Mouse (Mus musculus) embryonic facial prominence, embryonic 12.5 days (tissue): ENCODE measurements around the gene Gm40460. TPM values are rescaled to one million over a fixed set of nuclear protein-coding genes. Genes with fewer than 3 reads are reported as not detected.
"Not testable (repeated sequence)": the region's sequence is repeated elsewhere in the genome, so short reads cannot be mapped to it uniquely, and the experiment has no call there.

ENCODE experiments used
- ATAC-seq: fragments of 200-750 bp; cut with Nextera tagmentation; 2 replicates; pipeline ENCODE4 v1.8.0; 2017; ENCODE audit not compliant: insufficient number of reproducible peaks, insufficient read depth, low FRiP score, low TSS enrichment
- H3K27ac ChIP-seq: fragments of 300-500 bp; sonication (generic); 2 replicates; pipeline ENCODE4 v1.5.1; 2016; ENCODE audit warnings: mild to moderate bottlenecking
- H3K27me3 ChIP-seq: fragments of 300-500 bp; sonication (generic); 2 replicates; pipeline ENCODE4 v1.6.1; 2016; ENCODE audit warnings: mild to moderate bottlenecking, moderate library complexity
- H3K36me3 ChIP-seq: fragments of 300-500 bp; sonication (generic); 2 replicates; pipeline ENCODE4 v1.6.1; 2016; ENCODE audit warnings: mild to moderate bottlenecking
- H3K4me1 ChIP-seq: fragments of 300-500 bp; sonication (generic); 2 replicates; pipeline ENCODE4 v1.6.1; 2016
- H3K4me2 ChIP-seq: fragments of 300-500 bp; sonication (generic); replicated peaks from 2 replicates; pipeline ENCODE4 v1.6.1; 2016; ENCODE audit warnings: mild to moderate bottlenecking, moderate library complexity
- H3K4me3 ChIP-seq: fragments of 300-500 bp; sonication (generic); 2 replicates; pipeline ENCODE4 v1.5.1; 2016; ENCODE audit warnings: mild to moderate bottlenecking
- H3K9ac ChIP-seq: fragments of 300-500 bp; sonication (generic); 2 replicates; pipeline ENCODE4 v1.6.1; 2016; ENCODE audit warnings: mild to moderate bottlenecking, moderate library complexity
- H3K9me3 ChIP-seq: fragments of 300-500 bp; sonication (generic); 2 replicates; pipeline ENCODE4 v1.6.1; 2016; ENCODE audit warnings: mild to moderate bottlenecking, moderate library complexity
- WGBS: fragments of 180-500 bp; shearing (Covaris S2); methylation state at CpG from one replicate; pipeline ENCODE4 v1.1.7; 2016; 5-methylcytosine and 5-hydroxymethylcytosine counted together
- polyA plus RNA-seq: library from polyadenylated mRNA; unstranded; fragments of >200 nt; fragmentation: Nextera tagmentation; extraction: Ambion mirVana; gene quantifications from 2 replicates; pipeline ENCODE4 v1.2.1, GENCODE M21; 2016

Gene Gm40460
- polyA plus RNA-seq, 1 experiment from 2014 or later: not detected

- Histone ChIP-seq H3K36me3 (no peaks in the 10 kb centered on the region), H3K4me2 (no peak overlapping the region), H3K4me1 (no peaks in the 10 kb centered on the region), H3K9ac (no peak overlapping the region), H3K27me3 (no peaks in the 10 kb centered on the region; the same call in 1 of the 2 replicates), H3K9me3 (no peaks in the 10 kb centered on the region), H3K4me3 (no peak overlapping the region), H3K27ac (no peak overlapping the region)
- ATAC-seq: no peak
- 0% methylated on average over 1 of the region's 1 CpGs for WGBS
Measured at GRCm38 (mm10) chr7:142249824-142250223, 8.9 kb upstream of the Gm40460 start.

DNA sequence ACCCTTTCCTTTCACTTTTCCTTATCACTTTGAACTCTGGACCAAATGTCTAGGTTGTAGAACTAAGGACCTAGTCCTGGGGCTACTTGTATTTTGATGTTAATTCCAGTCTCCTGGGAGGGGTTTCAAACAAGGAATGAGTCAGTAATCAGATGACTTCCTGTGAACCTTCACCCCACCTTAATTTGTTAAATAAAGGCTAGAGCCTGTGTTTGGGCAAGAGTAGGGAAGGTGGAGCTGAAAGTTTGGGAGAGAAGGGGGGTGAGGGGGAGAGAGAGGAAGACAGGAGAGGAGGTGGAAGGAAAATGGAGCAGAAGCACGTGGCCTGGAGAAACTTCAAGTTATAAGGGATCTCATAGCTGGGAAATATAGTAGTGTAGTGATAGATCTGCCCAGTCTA, 9.3 kb downstream of the Gm40460 start:
- Histone ChIP-seq H3K4me2 (no peak overlapping the region), H3K4me3 (no peak overlapping the region), H3K36me3 (no peaks in the 10 kb centered on the region), H3K9me3 (no peaks in the 10 kb centered on the region), H3K9ac (no peak overlapping the region), H3K27ac (no peak overlapping the region), H3K27me3 (no peaks in the 10 kb centered on the region), H3K4me1 (no peaks in the 10 kb centered on the region)
- 26% methylated on average over 1 of the region's 1 CpGs for WGBS
- ATAC-seq: no peak

DNA sequence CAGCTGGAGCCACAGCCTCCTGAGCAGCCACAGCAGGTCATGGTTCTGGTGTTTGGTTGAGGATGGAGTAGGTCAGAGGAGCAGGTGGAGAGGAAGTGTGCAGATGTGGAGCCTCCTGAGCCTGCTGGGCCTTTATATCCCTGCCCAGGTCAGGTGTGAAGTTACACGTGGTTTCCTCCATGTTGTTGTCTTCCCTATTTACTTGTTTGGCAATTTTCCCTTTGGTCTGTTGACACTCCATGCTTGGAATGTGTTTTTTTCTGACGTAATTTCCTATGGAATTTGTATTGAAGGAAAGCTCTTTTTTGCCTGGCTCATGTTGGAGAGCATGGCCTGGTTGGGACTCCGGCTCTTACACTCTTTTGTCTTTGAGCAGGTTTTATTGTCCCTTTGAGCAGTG, 11.0 kb downstream of the Gm40460 start, which contains the start of gene Krtap5-5:
Gene Krtap5-5 (minus strand): TSS at position 101 of the 400 bp plus-strand sequence.
- ATAC-seq, H3K4me3 ChIP-seq, H3K36me3 ChIP-seq, H3K4me1 ChIP-seq, H3K9ac ChIP-seq, H3K27me3 ChIP-seq, H3K9me3 ChIP-seq, H3K27ac ChIP-seq, H3K4me2 ChIP-seq: not testable (repeated sequence)
- 55% methylated on average over 3 of the region's 3 CpGs for WGBS

DNA sequence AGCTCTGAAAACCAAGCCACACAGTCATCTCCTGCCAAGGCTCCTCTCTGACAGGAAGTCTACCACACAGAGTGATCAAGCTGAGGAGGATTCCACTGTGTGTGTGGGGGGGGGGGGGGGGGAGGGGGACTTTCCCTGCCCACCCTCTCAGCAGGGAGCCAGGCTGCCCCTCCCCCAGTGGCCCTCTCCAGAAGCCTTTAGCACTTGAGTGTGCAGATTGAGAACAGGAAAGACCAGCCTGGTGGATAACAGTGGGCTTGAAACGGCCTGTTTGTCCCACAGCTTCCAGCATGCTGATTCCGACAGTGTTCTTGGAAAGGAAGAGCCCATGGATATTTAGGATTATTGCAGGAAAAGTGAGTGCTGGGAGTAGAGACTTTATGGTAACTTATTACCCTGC, 16.4 kb downstream of the Gm40460 start:
- Histone ChIP-seq H3K4me2 (no peak overlapping the region), H3K4me1 (peaks cover 5% of the 10 kb centered on the region; the same call in 1 of the 2 replicates), H3K4me3 (no peak overlapping the region), H3K27ac (no peak overlapping the region), H3K9me3 (no peaks in the 10 kb centered on the region), H3K27me3 (no peaks in the 10 kb centered on the region), H3K36me3 (no peaks in the 10 kb centered on the region), H3K9ac (no peak overlapping the region)
- WGBS: 26% methylated on average over 2 of the region's 2 CpGs
- ATAC-seq: no peak

DNA sequence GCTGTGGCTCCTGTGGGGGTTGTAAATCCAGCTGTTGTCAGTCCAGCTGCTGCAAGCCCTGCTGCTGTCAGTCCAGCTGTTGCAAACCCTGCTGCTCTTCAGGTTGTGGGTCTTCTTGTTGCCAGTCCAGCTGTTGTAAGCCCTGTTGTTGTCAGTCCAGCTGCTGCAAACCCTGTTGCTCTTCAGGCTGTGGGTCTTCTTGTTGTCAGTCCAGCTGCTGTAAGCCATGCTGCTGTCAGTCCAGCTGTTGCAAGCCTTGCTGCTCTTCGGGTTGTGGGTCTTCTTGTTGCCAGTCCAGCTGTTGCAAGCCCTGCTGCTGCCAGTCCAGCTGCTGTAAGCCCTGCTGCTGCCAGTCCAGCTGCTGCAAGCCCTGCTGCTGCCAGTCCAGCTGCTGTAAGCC, 28.7 kb downstream of the Gm40460 start:
- H3K9ac ChIP-seq, H3K9me3 ChIP-seq, H3K4me2 ChIP-seq, H3K27me3 ChIP-seq, H3K27ac ChIP-seq, ATAC-seq, H3K36me3 ChIP-seq, H3K4me3 ChIP-seq, H3K4me1 ChIP-seq: not testable (repeated sequence)
- WGBS: 56% methylated on average over 1 of the region's 1 CpGs

GRCm38 (mm10) chr7:142211559-142211958, 29.3 kb downstream of the Gm40460 start, which contains the start of gene Gm7579:
Gm7579 (plus strand) TSS chr7:142211859.
- H3K27ac ChIP-seq: no peak within 1 kb of the TSS
- H3K9me3 ChIP-seq: no peaks in the 10 kb centered on the region
- no peak within 1 kb of the TSS for H3K4me3 ChIP-seq
- no peaks in the 10 kb centered on the region for H3K4me1 ChIP-seq
- 78% methylated on average over 1 of the region's 1 CpGs for WGBS
- no peak within 1 kb of the TSS for H3K9ac ChIP-seq
- H3K27me3 ChIP-seq: no peaks in the 10 kb centered on the region
- H3K4me2 ChIP-seq: no peak within 1 kb of the TSS
- no peaks in the 10 kb centered on the region for H3K36me3 ChIP-seq
- ATAC-seq: no peak

DNA sequence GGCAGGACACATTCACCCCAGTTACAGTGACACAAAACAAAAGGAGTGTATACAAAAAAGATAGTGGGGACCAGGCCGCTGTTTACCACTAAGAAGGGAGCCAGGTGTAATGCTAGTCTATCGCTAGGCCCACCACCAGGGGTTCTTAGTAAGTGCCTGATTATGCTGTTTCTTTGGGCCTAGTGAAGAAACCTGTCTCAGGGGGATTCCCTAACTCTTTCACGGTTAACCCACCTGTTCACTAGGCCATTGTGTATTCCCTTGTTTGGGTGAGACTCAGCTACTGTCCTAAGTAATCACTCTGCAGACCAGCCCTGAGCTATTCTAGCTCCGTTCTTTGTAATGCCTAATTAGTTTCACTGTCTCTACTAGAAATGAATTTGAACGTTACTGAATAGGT, 34.0 kb downstream of the Gm40460 start:
- H3K27ac ChIP-seq, H3K27me3 ChIP-seq, H3K4me1 ChIP-seq, H3K9me3 ChIP-seq, H3K4me3 ChIP-seq, ATAC-seq, H3K4me2 ChIP-seq, H3K36me3 ChIP-seq, H3K9ac ChIP-seq: not testable (repeated sequence)
- 75% methylated on average over 5 of the region's 5 CpGs for WGBS

- Histone ChIP-seq H3K4me3 (no peak overlapping the region), H3K27me3 (peaks cover 4% of the 10 kb centered on the region; the same call in 1 of the 2 replicates), H3K4me2 (no peak overlapping the region), H3K36me3 (no peaks in the 10 kb centered on the region), H3K9me3 (no peaks in the 10 kb centered on the region), H3K4me1 (no peaks in the 10 kb centered on the region), H3K9ac (no peak overlapping the region), H3K27ac (no peak overlapping the region)
- no peak for ATAC-seq
Measured at GRCm38 (mm10) chr7:142205488-142205887, 35.4 kb downstream of the Gm40460 start.

DNA sequence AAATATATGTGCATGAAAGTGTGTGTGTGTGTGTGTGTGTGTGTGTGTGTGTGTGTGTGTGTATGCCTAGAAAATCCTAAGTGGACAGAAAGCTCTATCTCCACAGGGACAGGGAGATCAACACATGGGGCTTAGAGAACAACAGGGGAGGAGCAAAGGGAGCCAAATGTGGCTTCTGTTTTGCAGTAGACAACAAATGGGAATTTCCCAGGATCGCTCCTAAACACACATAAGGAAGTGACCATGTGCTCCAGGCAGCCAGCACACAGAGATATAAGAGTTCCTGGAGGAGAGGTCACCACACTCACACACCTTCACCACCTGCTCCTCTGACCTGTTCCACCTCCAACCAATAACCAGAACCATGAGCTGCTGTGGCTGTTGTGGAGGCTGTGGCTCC, 39.8 kb downstream of the Gm40460 start, which contains the start of gene Krtap5-3:
Gene Krtap5-3 (plus strand): TSS at position 301 of the 400 bp plus-strand sequence.
- Histone ChIP-seq H3K4me1 (no peaks in the 10 kb centered on the region), H3K27ac (no peak within 1 kb of the TSS), H3K9ac (no peak within 1 kb of the TSS), H3K27me3 (peaks cover 4% of the 10 kb centered on the region; the same call in 1 of the 2 replicates), H3K9me3 (no peaks in the 10 kb centered on the region), H3K4me2 (no peak within 1 kb of the TSS), H3K4me3 (no peak within 1 kb of the TSS), H3K36me3 (no peaks in the 10 kb centered on the region)
- no peak for ATAC-seq
- 59% methylated on average over 1 of the region's 1 CpGs for WGBS

DNA sequence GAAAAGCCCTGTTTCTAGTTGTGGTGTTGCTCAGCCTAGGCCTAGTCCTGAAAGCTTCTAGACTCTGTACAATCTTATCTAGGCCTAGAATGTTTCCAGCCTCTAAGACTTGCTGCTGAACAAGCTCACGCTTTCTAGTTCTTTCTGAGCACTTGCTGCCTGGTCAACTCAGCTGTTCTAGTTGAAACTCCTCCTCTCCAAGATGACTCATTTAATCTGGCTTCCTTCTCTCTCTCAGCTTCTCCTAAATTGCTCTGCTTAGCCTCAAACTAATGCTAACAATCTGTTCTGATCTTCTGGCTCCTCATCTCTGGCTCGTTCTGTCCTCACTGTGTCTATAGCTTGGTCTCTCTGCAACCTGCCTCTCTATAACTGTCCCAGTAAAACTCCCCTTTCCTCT, 42.1 kb downstream of the Gm40460 start:
- Histone ChIP-seq H3K4me3 (no peak overlapping the region), H3K4me2 (no peak overlapping the region), H3K27me3 (peaks cover 4% of the 10 kb centered on the region; the same call in 1 of the 2 replicates), H3K27ac (no peak overlapping the region), H3K9ac (no peak overlapping the region), H3K9me3 (no peaks in the 10 kb centered on the region), H3K36me3 (no peaks in the 10 kb centered on the region), H3K4me1 (no peaks in the 10 kb centered on the region)
- WGBS: 74% methylated on average over 2 of the region's 2 CpGs
- ATAC-seq: no peak

Other genes with a start within 250 kb of the Gm40460 start
- gene Mob2, start 180.0 kb downstream of the Gm40460 start, polyA plus RNA-seq: 56.8 and 60.8 TPM in 2 replicates
- gene Dusp8, start 145.2 kb downstream of the Gm40460 start, polyA plus RNA-seq: 4.9 and 7.0 TPM in 2 replicates
- gene Gm45618, start 120.3 kb downstream of the Gm40460 start, polyA plus RNA-seq: not detected in 2 replicates
- not detected in 2 replicates for gene Gm39115, start 105.0 kb downstream of the Gm40460 start, polyA plus RNA-seq
- not detected in 2 replicates for gene Gm45337, start 96.5 kb downstream of the Gm40460 start, polyA plus RNA-seq
- not detected in 2 replicates for gene Gm29735, start 84.0 kb downstream of the Gm40460 start, polyA plus RNA-seq
- not detected in 2 replicates for gene Gm4553, start 75.3 kb downstream of the Gm40460 start, polyA plus RNA-seq
- gene Krtap5-2, start 65.1 kb downstream of the Gm40460 start, polyA plus RNA-seq: not detected in 2 replicates
- not detected in 2 replicates for gene Gm10153, start 50.7 kb downstream of the Gm40460 start, polyA plus RNA-seq
- not detected in 2 replicates for gene Krtap5-3, start 39.7 kb downstream of the Gm40460 start, polyA plus RNA-seq
- not detected in 2 replicates for gene Gm7579, start 29.2 kb downstream of the Gm40460 start, polyA plus RNA-seq
- not detected in 2 replicates for gene Krtap5-5, start 11.1 kb downstream of the Gm40460 start, polyA plus RNA-seq
- gene Gm2431, start 17.3 kb upstream of the Gm40460 start, polyA plus RNA-seq: not detected in 2 replicates
- not detected in 2 replicates for gene Gm4559, start 33.3 kb upstream of the Gm40460 start, polyA plus RNA-seq
- not detected in 2 replicates for gene Krtap5-1, start 56.0 kb upstream of the Gm40460 start, polyA plus RNA-seq
- not detected in 2 replicates for gene Krtap5-4, start 62.5 kb upstream of the Gm40460 start, polyA plus RNA-seq
- gene Ifitm10, start 132.7 kb upstream of the Gm40460 start, polyA plus RNA-seq: 2.3 and 2.9 TPM in 2 replicates
- 0.67 TPM in 1 of 2 replicates, not detected in the other for gene Gm49369, start 141.6 kb upstream of the Gm40460 start, polyA plus RNA-seq
- 208 and 210 TPM in 2 replicates for gene Ctsd, start 147.0 kb upstream of the Gm40460 start, polyA plus RNA-seq
- 0.35 TPM in 1 of 2 replicates, not detected in the other for gene Syt8, start 193.8 kb upstream of the Gm40460 start, polyA plus RNA-seq
- 7.1 and 9.6 TPM in 2 replicates for gene Tnni2, start 200.7 kb upstream of the Gm40460 start, polyA plus RNA-seq
- 24.5 and 24.7 TPM in 2 replicates for gene Lsp1, start 219.7 kb upstream of the Gm40460 start, polyA plus RNA-seq